Mouse (Mus musculus): Measurements from ENCODE around the gene Unc5b.
A peak's percentile ranks its signal among the peaks of the same experiment; 100 is the strongest.

The Unc5b gene

GRCm38 (mm10) chr10:60718491-60718890 is 112.9 kb downstream of the Unc5b start:
- DNase-seq, result no peak

GRCm38 (mm10) chr10:60716449-60716848 is 114.9 kb downstream of the Unc5b start:
- peak; percentile 35 to 67 for DNase-seq
